Mouse (Mus musculus) hindbrain, embryonic 10.5 days (tissue): ENCODE measurements around the gene Lrrn4. TPM values are rescaled to one million over a fixed set of nuclear protein-coding genes. Genes with fewer than 3 reads are reported as not detected.
A peak's percentile ranks its signal among the peaks of the same experiment; 100 is the strongest.

Experiments used
- DNase-seq: peaks from one replicate; pipeline ENCODE4 v3.0.0-alpha.2; 2017; ENCODE audit warnings: low spot score
- H3K27ac ChIP-seq: fragments of 300-500 bp; sonication (generic); 2 replicates; pipeline ENCODE4 v1.5.1; 2016; ENCODE audit warnings: mild to moderate bottlenecking, moderate library complexity
- H3K27me3 ChIP-seq: fragments of 300-500 bp; sonication (generic); 2 replicates; pipeline ENCODE4 v1.6.1; 2016; ENCODE audit warnings: mild to moderate bottlenecking; ENCODE audit not compliant: poor library complexity, insufficient read depth, severe bottlenecking
- H3K36me3 ChIP-seq: fragments of 300-500 bp; sonication (generic); 2 replicates; pipeline ENCODE4 v1.6.1; 2016; ENCODE audit warnings: mild to moderate bottlenecking, moderate library complexity
- H3K4me1 ChIP-seq: fragments of 300-500 bp; sonication (generic); replicated peaks from 2 replicates; pipeline ENCODE4 v1.6.1; 2016; ENCODE audit warnings: mild to moderate bottlenecking
- H3K4me3 ChIP-seq: fragments of 300-500 bp; sonication (generic); 2 replicates; pipeline ENCODE4 v1.5.1; 2016; ENCODE audit warnings: mild to moderate bottlenecking, moderate library complexity
- H3K9me3 ChIP-seq: fragments of 300-500 bp; sonication (generic); 2 replicates; pipeline ENCODE4 v1.6.1; 2016; ENCODE audit warnings: mild to moderate bottlenecking, moderate library complexity
- WGBS: fragments of 180-500 bp; shearing (Covaris S2); methylation state at CpG from one replicate; pipeline ENCODE4 v1.1.7; 2016; 5-methylcytosine and 5-hydroxymethylcytosine counted together
- polyA plus RNA-seq: library from polyadenylated mRNA; unstranded; fragments of >200 nt; fragmentation: Nextera tagmentation; extraction: Ambion mirVana; gene quantifications from 2 replicates; pipeline ENCODE4 v1.2.1, GENCODE M21; 2016

Gene Lrrn4
- 0.31 and 0.45 TPM in 2 replicates for polyA plus RNA-seq

- Histone ChIP-seq H3K36me3 (no peaks in the 10 kb centered on the region), H3K9me3 (no peaks in the 10 kb centered on the region), H3K4me1 (peaks cover 33% of the 10 kb centered on the region), H3K27me3 (peaks cover 50% of the 10 kb centered on the region), H3K4me3 (peak within 1 kb of the TSS; percentile 68), H3K27ac (no peak within 1 kb of the TSS; the same call in 1 of the 2 replicates)
- WGBS = 3% methylated on average over 12 of the region's 12 CpGs
- DNase-seq = peak; percentile 34
Observed at GRCm38 (mm10) chr2:132880844-132881645, at the start of gene Lrrn4. Gene Lrrn4 (minus strand): TSS chr2:132880891.

DNA sequence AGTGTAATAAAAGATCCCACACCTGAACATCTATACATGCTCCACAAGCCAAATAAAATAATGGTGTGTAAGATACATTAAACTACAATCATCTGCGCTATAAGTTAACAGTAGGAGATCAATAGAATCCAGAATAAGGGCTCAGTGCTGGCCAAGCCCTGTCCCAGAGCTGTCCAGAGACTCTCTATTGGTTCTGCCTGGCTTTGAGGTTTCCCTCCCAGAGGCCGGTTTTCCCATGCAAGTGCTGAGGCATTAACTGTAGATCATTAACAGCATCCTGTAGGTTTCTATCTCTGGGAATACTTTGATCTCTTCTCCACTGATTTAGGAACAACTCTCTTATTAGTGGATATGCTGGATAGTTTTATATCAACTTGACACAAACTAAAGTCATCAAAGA is 48.3 kb upstream of the Lrrn4 start:
- WGBS = 84% methylated on average over 2 of the region's 2 CpGs
- H3K36me3 ChIP-seq = no peaks in the 10 kb centered on the region
- H3K4me1 ChIP-seq = no peaks in the 10 kb centered on the region
- H3K9me3 ChIP-seq = no peaks in the 10 kb centered on the region
- H3K4me3 ChIP-seq = no peak overlapping the region
- H3K27me3 ChIP-seq = no peaks in the 10 kb centered on the region
- DNase-seq = no peak
- no peak overlapping the region for H3K27ac ChIP-seq

DNA sequence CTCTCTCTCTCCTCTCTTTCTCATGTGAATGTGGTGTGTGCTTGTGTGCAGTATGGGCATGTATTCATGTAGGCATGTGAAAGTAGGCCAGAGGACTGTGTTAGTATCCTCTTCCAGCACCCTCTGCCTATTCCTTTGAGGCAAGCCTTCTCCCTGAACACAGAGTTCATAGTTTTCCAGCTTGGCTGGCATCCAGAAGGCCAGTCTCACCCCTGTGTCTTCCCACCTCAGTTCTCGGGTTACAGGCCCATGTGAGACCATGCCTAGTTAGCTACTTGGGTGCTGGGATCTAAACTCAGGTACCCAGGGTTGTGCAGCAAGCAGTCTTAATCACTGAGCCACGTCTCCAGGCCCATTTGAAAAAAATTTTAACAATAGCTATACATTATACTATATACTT is 47.2 kb upstream of the Lrrn4 start:
- no peaks in the 10 kb centered on the region for H3K9me3 ChIP-seq
- no peak overlapping the region for H3K27ac ChIP-seq
- no peak for DNase-seq
- no peak overlapping the region for H3K4me3 ChIP-seq
- no peaks in the 10 kb centered on the region for H3K27me3 ChIP-seq
- no peaks in the 10 kb centered on the region for H3K36me3 ChIP-seq
- no peaks in the 10 kb centered on the region for H3K4me1 ChIP-seq
- 65% methylated on average over 2 of the region's 2 CpGs for WGBS

GRCm38 (mm10) chr2:132927298-132927697 is 46.6 kb upstream of the Lrrn4 start:
- Histone ChIP-seq H3K27ac (no peak overlapping the region), H3K27me3 (no peaks in the 10 kb centered on the region), H3K9me3 (no peaks in the 10 kb centered on the region), H3K36me3 (no peaks in the 10 kb centered on the region), H3K4me1 (peaks cover 2% of the 10 kb centered on the region), H3K4me3 (no peak overlapping the region)
- 84% methylated on average over 2 of the region's 2 CpGs for WGBS
- no peak for DNase-seq

GRCm38 (mm10) chr2:132923290-132924085 is 42.8 kb upstream of the Lrrn4 start:
- Histone ChIP-seq H3K27ac (no peak overlapping the region), H3K4me3 (no peak overlapping the region), H3K36me3 (no peaks in the 10 kb centered on the region), H3K4me1 (peaks cover 7% of the 10 kb centered on the region), H3K9me3 (no peaks in the 10 kb centered on the region), H3K27me3 (no peaks in the 10 kb centered on the region)
- 50% methylated on average over 8 of the region's 8 CpGs for WGBS
- no peak for DNase-seq

DNA sequence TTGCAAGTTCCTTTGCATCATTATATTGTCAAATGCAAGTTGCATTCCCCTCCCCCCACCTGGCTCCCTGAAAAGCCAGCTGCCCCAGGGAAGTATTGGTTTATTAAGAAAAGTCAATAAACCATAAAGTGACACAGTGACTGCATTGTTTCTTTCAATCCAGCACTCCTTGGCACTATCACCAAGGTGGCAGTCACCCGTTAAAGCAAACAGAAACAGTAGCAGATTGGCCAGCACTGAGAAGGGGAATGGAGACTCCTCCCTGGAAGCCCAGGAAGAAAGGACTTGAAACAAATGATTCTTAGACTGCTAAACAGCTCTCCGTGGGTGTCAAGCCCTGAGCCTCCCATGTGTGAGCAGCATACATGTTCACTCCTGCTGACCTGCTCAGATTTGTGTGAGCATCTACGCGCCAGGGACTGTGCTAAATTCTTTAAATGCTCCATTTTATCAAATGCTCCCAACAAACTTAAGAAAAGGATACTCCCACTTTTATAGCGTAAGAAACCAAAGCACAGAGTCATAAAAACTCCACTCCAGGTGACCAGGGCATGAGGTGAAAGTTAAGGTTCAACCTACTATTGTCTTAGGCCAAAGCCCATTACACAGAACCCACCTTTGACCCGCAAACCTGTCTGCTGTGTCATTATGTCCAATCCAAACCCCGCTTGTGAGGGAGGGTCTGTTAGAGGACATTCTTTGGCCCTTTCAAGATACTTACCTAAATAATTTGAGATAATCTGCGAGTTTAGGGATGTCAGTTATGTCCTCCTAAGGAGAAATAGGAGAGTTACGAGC is 41.6 kb upstream of the Lrrn4 start:
- DNase-seq = no peak
- peaks cover 7% of the 10 kb centered on the region for H3K4me1 ChIP-seq

DNA sequence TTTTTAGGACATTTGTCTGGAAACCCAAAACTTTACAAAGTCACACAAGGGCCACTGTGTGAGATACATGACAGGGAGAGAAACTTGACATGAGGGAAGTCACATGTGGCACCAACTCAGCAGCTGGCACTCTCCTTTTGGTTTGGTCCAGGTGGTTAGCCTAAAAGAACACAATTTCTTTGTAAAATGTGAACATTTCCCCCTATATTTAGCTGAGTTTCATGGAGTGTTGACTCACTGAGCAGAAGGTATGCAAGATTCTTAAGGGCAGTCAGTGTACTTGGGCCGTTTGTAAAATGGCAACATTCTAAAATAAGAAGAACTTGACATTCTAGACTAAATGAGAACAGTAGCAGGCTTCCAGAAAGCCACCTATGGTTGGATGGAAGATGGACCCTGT is 34.1 kb upstream of the Lrrn4 start:
- H3K4me1 ChIP-seq = no peaks in the 10 kb centered on the region
- H3K27ac ChIP-seq = no peak overlapping the region
- no peak overlapping the region for H3K4me3 ChIP-seq
- H3K27me3 ChIP-seq = no peaks in the 10 kb centered on the region
- WGBS = 89% methylated on average over 1 of the region's 1 CpGs
- no peaks in the 10 kb centered on the region for H3K36me3 ChIP-seq
- no peaks in the 10 kb centered on the region for H3K9me3 ChIP-seq
- no peak for DNase-seq

More for the DNA sequence above, 41.6 kb upstream of the Lrrn4 start:
- Histone ChIP-seq H3K27ac (no peak overlapping the region), H3K27me3 (no peaks in the 10 kb centered on the region), H3K36me3 (no peaks in the 10 kb centered on the region), H3K9me3 (no peaks in the 10 kb centered on the region), H3K4me3 (no peak overlapping the region)
- 74% methylated on average over 9 of the region's 9 CpGs for WGBS

DNA sequence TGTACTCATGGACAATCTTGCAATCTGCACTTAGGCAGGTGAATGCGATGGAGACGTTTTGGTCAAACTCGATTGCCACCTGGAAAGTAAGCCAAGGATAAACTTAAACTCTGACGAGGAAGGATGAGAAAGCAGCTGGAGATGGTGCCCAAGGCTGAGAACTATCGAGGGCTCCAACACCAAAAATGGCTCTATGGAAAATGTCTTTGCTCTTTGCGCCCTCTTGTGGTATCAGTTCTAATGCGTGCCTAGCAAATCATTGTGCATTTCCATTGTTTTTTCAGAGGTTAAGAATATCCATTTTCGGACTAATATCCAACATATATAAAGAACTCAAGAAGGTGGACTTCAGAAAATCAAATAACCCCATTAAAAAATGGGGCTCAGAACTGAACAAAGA is 26.1 kb upstream of the Lrrn4 start:
- Histone ChIP-seq H3K27me3 (no peaks in the 10 kb centered on the region), H3K27ac (no peak overlapping the region), H3K4me3 (no peak overlapping the region), H3K36me3 (no peaks in the 10 kb centered on the region), H3K4me1 (no peaks in the 10 kb centered on the region), H3K9me3 (no peaks in the 10 kb centered on the region)
- peak; percentile 20 for DNase-seq
- 30% methylated on average over 8 of the region's 8 CpGs for WGBS

GRCm38 (mm10) chr2:132904961-132905360 is 24.3 kb upstream of the Lrrn4 start:
- Histone ChIP-seq H3K9me3 (no peaks in the 10 kb centered on the region), H3K4me3 (no peak overlapping the region), H3K27me3 (no peaks in the 10 kb centered on the region), H3K36me3 (no peaks in the 10 kb centered on the region), H3K27ac (no peak overlapping the region), H3K4me1 (no peaks in the 10 kb centered on the region)
- DNase-seq = no peak
- 74% methylated on average over 2 of the region's 2 CpGs for WGBS

- H3K4me3 ChIP-seq = no peak overlapping the region
- no peak overlapping the region for H3K27ac ChIP-seq
- no peaks in the 10 kb centered on the region for H3K4me1 ChIP-seq
- peak; percentile 16 for DNase-seq
- no peaks in the 10 kb centered on the region for H3K9me3 ChIP-seq
- no peaks in the 10 kb centered on the region for H3K27me3 ChIP-seq
- WGBS = 40% methylated on average over 3 of the region's 3 CpGs
- no peaks in the 10 kb centered on the region for H3K36me3 ChIP-seq
Observed at GRCm38 (mm10) chr2:132903498-132903897, 22.8 kb upstream of the Lrrn4 start.

GRCm38 (mm10) chr2:132902056-132902455 is 21.4 kb upstream of the Lrrn4 start:
- H3K4me3 ChIP-seq = no peak overlapping the region
- no peak for DNase-seq
- WGBS = 80% methylated on average over 3 of the region's 4 CpGs
- no peaks in the 10 kb centered on the region for H3K9me3 ChIP-seq
- no peak overlapping the region for H3K27ac ChIP-seq
- H3K36me3 ChIP-seq = no peaks in the 10 kb centered on the region
- H3K27me3 ChIP-seq = no peaks in the 10 kb centered on the region
- no peaks in the 10 kb centered on the region for H3K4me1 ChIP-seq

DNA sequence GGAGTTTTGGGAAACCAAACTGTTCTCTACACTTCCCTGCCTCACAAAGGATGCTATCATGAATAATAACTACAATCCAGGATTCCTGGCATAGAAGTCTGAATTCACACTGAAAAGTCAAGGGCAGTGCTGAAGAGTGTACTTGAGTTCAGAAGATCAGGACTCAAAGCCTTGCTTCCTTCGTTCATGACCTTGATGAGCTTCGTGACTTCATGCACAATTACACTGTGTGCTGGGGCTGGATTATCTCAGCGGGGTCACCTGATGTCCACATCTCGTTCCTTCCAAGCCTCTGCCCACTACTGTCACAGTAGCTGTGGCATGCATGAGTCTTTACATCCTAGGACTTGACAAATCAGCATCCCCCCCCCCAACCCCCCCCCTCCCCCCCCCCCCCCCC is 20.9 kb upstream of the Lrrn4 start:
- WGBS = 83% methylated on average over 4 of the region's 4 CpGs
- DNase-seq = no peak
- H3K4me1 ChIP-seq = no peaks in the 10 kb centered on the region
- H3K36me3 ChIP-seq = no peaks in the 10 kb centered on the region
- no peaks in the 10 kb centered on the region for H3K27me3 ChIP-seq
- no peak overlapping the region for H3K27ac ChIP-seq
- H3K9me3 ChIP-seq = no peaks in the 10 kb centered on the region
- no peak overlapping the region for H3K4me3 ChIP-seq
